Mouse (Mus musculus): ENCODE data around the gene Cfap300. TPM values are rescaled to one million over a fixed set of nuclear protein-coding genes. Genes with fewer than 3 reads are reported as not detected.
A peak's percentile ranks its signal among the peaks of the same experiment; 100 is the strongest.

Gene Cfap300
- polyA plus RNA-seq, 1 experiment from 2014 or later, result 19.1 TPM

- no peaks in the 10 kb centered on the region for H3K4me1 ChIP-seq (replicated peaks)
- no peak overlapping the region for H3K9ac ChIP-seq
- 63% methylated on average over 12 of the region's 20 CpGs for WGBS
- ATAC-seq (ENCODE audit: low FRiP score), result no peak
- H3K4me2 ChIP-seq, result no peak overlapping the region
- no peak overlapping the region for H3K4me3 ChIP-seq
- peaks cover 3% of the 10 kb centered on the region; the same call in 1 of the 2 replicates for H3K36me3 ChIP-seq
- H3K27ac ChIP-seq, result no peak overlapping the region
- no peaks in the 10 kb centered on the region for H3K9me3 ChIP-seq
- H3K27me3 ChIP-seq, result no peaks in the 10 kb centered on the region
These were observed 25.2 kb downstream of the Cfap300 start for GRCm38 (mm10) chr9:8017253-8017913.

- Histone ChIP-seq H3K4me3 (peak within 1 kb of the TSS; percentile 74), H3K27ac (peak within 1 kb of the TSS; percentile 83), H3K27me3 (0 out of 2 replicates have a peak, but pooled peaks cover 5% of the 10 kb centered on the region), H3K4me2 (peak within 1 kb of the TSS; percentile 90), H3K9ac (peak within 1 kb of the TSS; percentile 82), H3K36me3 (no peaks in the 10 kb centered on the region), H3K9me3 (no peaks in the 10 kb centered on the region), H3K4me1 (replicated peaks) (peaks cover 20% of the 10 kb centered on the region)
- ATAC-seq (ENCODE audit: low FRiP score), result peak; percentile 87
- WGBS, result under 1% methylated on average over 68 of the region's 79 CpGs
These were observed 38.1 kb downstream of the Cfap300 start, which contains the start of gene Yap1 for GRCm38 (mm10) chr9:8004370-8004991. Gene Yap1 (minus strand): TSS chr9:8004596.

- under 1% methylated on average over 70 of the region's 82 CpGs for WGBS
- no peaks in the 10 kb centered on the region for H3K36me3 ChIP-seq
- peak overlapping the region; percentile 83 for H3K27ac ChIP-seq
- 0 out of 2 replicates have a peak, but pooled peaks cover 5% of the 10 kb centered on the region for H3K27me3 ChIP-seq
- peak overlapping the region; percentile 90 for H3K4me2 ChIP-seq
- H3K9ac ChIP-seq, result peak overlapping the region; percentile 82
- H3K9me3 ChIP-seq, result no peaks in the 10 kb centered on the region
- H3K4me3 ChIP-seq, result peak overlapping the region; percentile 74
- peak; percentile 72 for ATAC-seq (ENCODE audit: low FRiP score)
- H3K4me1 ChIP-seq (replicated peaks), result peaks cover 24% of the 10 kb centered on the region
These were observed 39.0 kb downstream of the Cfap300 start for GRCm38 (mm10) chr9:8003301-8004271.

GRCm38 (mm10) chr9:8002806-8003205 lies 39.8 kb downstream of the Cfap300 start:
- 0 out of 2 replicates have a peak, but pooled peaks cover 5% of the 10 kb centered on the region for H3K27me3 ChIP-seq
- peak overlapping the region; percentile 90 for H3K4me2 ChIP-seq
- H3K4me1 ChIP-seq (replicated peaks), result peaks cover 24% of the 10 kb centered on the region
- WGBS, result 3% methylated on average over 12 of the region's 12 CpGs
- H3K9ac ChIP-seq, result peak overlapping the region; percentile 82
- H3K9me3 ChIP-seq, result no peaks in the 10 kb centered on the region
- no peaks in the 10 kb centered on the region for H3K36me3 ChIP-seq
- peak overlapping the region; percentile 74 for H3K4me3 ChIP-seq
- peak overlapping the region; percentile 30; the same call in 1 of the 2 replicates for H3K27ac ChIP-seq
- ATAC-seq (ENCODE audit: low FRiP score), result no peak

GRCm38 (mm10) chr9:8001352-8001751 lies 41.3 kb downstream of the Cfap300 start:
- Histone ChIP-seq H3K4me2 (peak overlapping the region; percentile 27), H3K4me3 (no peak overlapping the region), H3K9ac (no peak overlapping the region), H3K27ac (no peak overlapping the region), H3K27me3 (0 out of 2 replicates have a peak, but pooled peaks cover 5% of the 10 kb centered on the region), H3K36me3 (no peaks in the 10 kb centered on the region), H3K9me3 (no peaks in the 10 kb centered on the region), H3K4me1 (replicated peaks) (peaks cover 24% of the 10 kb centered on the region)
- WGBS, result 43% methylated on average over 7 of the region's 7 CpGs
- ATAC-seq (ENCODE audit: low FRiP score), result no peak

- ATAC-seq (ENCODE audit: low FRiP score), result no peak
- H3K9me3 ChIP-seq, result no peaks in the 10 kb centered on the region
- H3K4me2 ChIP-seq, result no peak overlapping the region
- H3K36me3 ChIP-seq, result no peaks in the 10 kb centered on the region; the same call in 1 of the 2 replicates
- H3K4me1 ChIP-seq (replicated peaks), result peaks cover 1% of the 10 kb centered on the region; the same call in 1 of the 2 replicates
- no peak overlapping the region for H3K9ac ChIP-seq
- H3K27me3 ChIP-seq, result no peaks in the 10 kb centered on the region
- H3K4me3 ChIP-seq, result no peak overlapping the region
- 73% methylated on average over 5 of the region's 5 CpGs for WGBS
- H3K27ac ChIP-seq, result peak overlapping the region; percentile 58
These were observed 48.3 kb downstream of the Cfap300 start for GRCm38 (mm10) chr9:7994275-7994674.

- Histone ChIP-seq H3K4me2 (no peak overlapping the region), H3K4me3 (no peak overlapping the region), H3K9me3 (no peaks in the 10 kb centered on the region), H3K9ac (no peak overlapping the region), H3K4me1 (replicated peaks) (no peaks in the 10 kb centered on the region), H3K27ac (no peak overlapping the region), H3K36me3 (no peaks in the 10 kb centered on the region; the same call in 1 of the 2 replicates), H3K27me3 (no peaks in the 10 kb centered on the region)
- no peak for ATAC-seq (ENCODE audit: low FRiP score)
- WGBS, result 78% methylated on average over 3 of the region's 3 CpGs
These were observed 50.0 kb downstream of the Cfap300 start for GRCm38 (mm10) chr9:7992651-7993050.

GRCm38 (mm10) chr9:7990897-7991296 lies 51.7 kb downstream of the Cfap300 start:
- Histone ChIP-seq H3K4me3 (no peak overlapping the region), H3K9me3 (no peaks in the 10 kb centered on the region), H3K4me1 (replicated peaks) (no peaks in the 10 kb centered on the region), H3K4me2 (no peak overlapping the region), H3K27me3 (no peaks in the 10 kb centered on the region), H3K27ac (no peak overlapping the region), H3K9ac (no peak overlapping the region), H3K36me3 (no peaks in the 10 kb centered on the region; the same call in 1 of the 2 replicates)
- ATAC-seq (ENCODE audit: low FRiP score), result no peak
- 85% methylated on average over 4 of the region's 4 CpGs for WGBS

- Histone ChIP-seq H3K9ac (no peak overlapping the region), H3K4me1 (replicated peaks) (no peaks in the 10 kb centered on the region), H3K36me3 (no peaks in the 10 kb centered on the region; the same call in 1 of the 2 replicates), H3K27me3 (no peaks in the 10 kb centered on the region), H3K4me3 (no peak overlapping the region), H3K27ac (no peak overlapping the region), H3K9me3 (no peaks in the 10 kb centered on the region), H3K4me2 (no peak overlapping the region)
- WGBS, result 86% methylated on average over 5 of the region's 5 CpGs
- ATAC-seq (ENCODE audit: low FRiP score), result no peak
These were observed 55.5 kb downstream of the Cfap300 start for GRCm38 (mm10) chr9:7987119-7987518.

- Histone ChIP-seq H3K9ac (no peak overlapping the region), H3K27me3 (no peaks in the 10 kb centered on the region), H3K36me3 (no peaks in the 10 kb centered on the region), H3K9me3 (no peaks in the 10 kb centered on the region), H3K4me3 (no peak overlapping the region), H3K4me1 (replicated peaks) (no peaks in the 10 kb centered on the region), H3K27ac (no peak overlapping the region), H3K4me2 (no peak overlapping the region)
- no peak for ATAC-seq (ENCODE audit: low FRiP score)
- WGBS, result 74% methylated on average over 4 of the region's 4 CpGs
These were observed 58.3 kb downstream of the Cfap300 start for GRCm38 (mm10) chr9:7984287-7984686.

- no peaks in the 10 kb centered on the region for H3K27me3 ChIP-seq
- no peak overlapping the region for H3K27ac ChIP-seq
- no peaks in the 10 kb centered on the region for H3K9me3 ChIP-seq
- no peak overlapping the region for H3K9ac ChIP-seq
- no peaks in the 10 kb centered on the region for H3K4me1 ChIP-seq (replicated peaks)
- H3K4me2 ChIP-seq, result no peak overlapping the region
- no peaks in the 10 kb centered on the region for H3K36me3 ChIP-seq
- 16% methylated on average over 2 of the region's 2 CpGs for WGBS
- no peak overlapping the region for H3K4me3 ChIP-seq
- no peak for ATAC-seq (ENCODE audit: low FRiP score)
These were observed 59.0 kb downstream of the Cfap300 start for GRCm38 (mm10) chr9:7983665-7984064.

- H3K9me3 ChIP-seq, result no peaks in the 10 kb centered on the region
- H3K27me3 ChIP-seq, result no peaks in the 10 kb centered on the region
- no peaks in the 10 kb centered on the region for H3K4me1 ChIP-seq (replicated peaks)
- no peak for ATAC-seq (ENCODE audit: low FRiP score)
- H3K4me3 ChIP-seq, result no peak overlapping the region
- H3K27ac ChIP-seq, result no peak overlapping the region
- H3K36me3 ChIP-seq, result no peaks in the 10 kb centered on the region
- H3K4me2 ChIP-seq, result no peak overlapping the region
- no peak overlapping the region for H3K9ac ChIP-seq
- WGBS, result 87% methylated on average over 2 of the region's 2 CpGs
These were observed 62.5 kb downstream of the Cfap300 start for GRCm38 (mm10) chr9:7980162-7980561.
